Mouse (Mus musculus): ENCODE measurements around the gene Tmprss11g. TPM values are rescaled to one million over a fixed set of nuclear protein-coding genes. Genes with fewer than 3 reads are reported as not detected.

The Tmprss11g gene
- polyA plus RNA-seq (2015; fragmentation: Nextera tagmentation; extraction: Ambion mirVana) = not detected in 2 replicates

DNA sequence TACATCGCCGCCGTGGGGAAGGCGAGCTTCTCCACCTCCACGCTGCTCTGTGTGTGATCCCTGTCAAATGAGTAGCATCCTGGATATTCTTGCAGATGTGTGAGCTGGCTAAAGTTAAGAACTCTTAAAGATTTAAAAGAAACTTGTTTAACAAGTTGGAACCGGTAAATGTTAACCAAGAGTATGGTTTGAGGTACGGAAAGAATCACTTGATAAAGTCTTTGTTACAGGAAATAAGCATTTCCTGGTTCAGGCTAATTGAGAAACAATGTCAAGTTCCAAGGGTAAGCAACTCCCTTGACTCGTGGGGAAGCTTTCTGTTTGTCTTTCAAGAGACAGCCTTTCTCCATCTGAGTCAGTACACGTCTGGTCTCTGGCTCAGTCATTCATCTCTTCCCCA is at the start of gene Tmprss11g:
Gene Tmprss11g (minus strand): TSS at position 101 of the 400 bp plus-strand sequence.
- Histone ChIP-seq H3K27ac (no peak within 1 kb of the TSS), H3K9me3 (no peaks in the 10 kb centered on the region), H3K4me1 (no peaks in the 10 kb centered on the region), H3K9ac (no peak within 1 kb of the TSS), H3K36me3 (no peaks in the 10 kb centered on the region), H3K27me3 (no peaks in the 10 kb centered on the region), H3K4me2 (replicated peaks) (no peak within 1 kb of the TSS), H3K4me3 (no peak within 1 kb of the TSS)
- WGBS = 78% methylated on average over 9 of the region's 9 CpGs
- ATAC-seq (ENCODE audit: low FRiP score, low read depth) = no peak

DNA sequence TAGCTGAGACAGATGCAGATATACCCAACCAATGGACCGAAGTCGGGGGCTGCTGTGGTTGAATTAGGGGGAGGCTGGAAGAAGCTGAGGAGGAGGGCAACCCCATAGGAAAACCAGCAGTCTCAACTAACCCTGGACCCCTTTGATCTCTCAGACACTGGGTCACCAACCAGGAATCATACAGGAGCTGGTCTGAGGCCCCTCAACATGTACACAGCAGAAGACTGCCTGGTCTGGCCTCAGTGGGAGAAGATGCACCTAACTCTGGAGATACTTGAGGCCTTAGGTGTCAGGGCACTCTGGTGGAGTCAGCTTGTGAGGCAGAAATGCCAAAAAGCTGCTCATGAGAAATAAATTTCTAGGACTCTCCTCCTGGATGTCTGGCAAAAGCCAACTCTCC is 28.3 kb upstream of the Tmprss11g start:
- ATAC-seq (ENCODE audit: low FRiP score, low read depth) = no peak
- WGBS = 91% methylated on average over 2 of the region's 2 CpGs

DNA sequence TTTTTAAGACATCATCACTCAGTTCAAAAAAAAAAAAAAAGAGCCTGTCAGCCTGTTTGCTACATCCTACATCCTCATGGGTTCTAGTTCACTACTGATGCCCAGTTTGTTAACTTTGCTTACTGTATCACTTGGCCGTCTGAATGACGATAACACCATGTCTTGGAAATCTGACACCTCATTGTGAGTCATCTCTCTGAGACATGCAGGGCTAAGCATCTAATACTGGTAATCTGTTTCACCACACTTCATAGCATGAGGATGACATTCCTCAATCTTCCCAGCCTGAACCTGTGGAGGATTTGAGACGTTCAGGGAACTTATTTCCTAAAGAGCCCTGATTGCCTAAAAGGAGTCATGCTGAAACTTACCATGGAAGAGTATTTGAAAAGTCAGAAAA is 22.2 kb upstream of the Tmprss11g start:
- Histone ChIP-seq H3K27ac (no peak overlapping the region), H3K27me3 (no peaks in the 10 kb centered on the region), H3K4me2 (replicated peaks) (no peak overlapping the region), H3K36me3 (no peaks in the 10 kb centered on the region), H3K4me1 (no peaks in the 10 kb centered on the region), H3K9ac (no peak overlapping the region), H3K9me3 (no peaks in the 10 kb centered on the region), H3K4me3 (no peak overlapping the region)
- WGBS = 72% methylated on average over 3 of the region's 3 CpGs
- ATAC-seq (ENCODE audit: low FRiP score, low read depth) = no peak

More for the DNA sequence above, 28.3 kb upstream of the Tmprss11g start:
- H3K4me1 ChIP-seq = no peaks in the 10 kb centered on the region
- H3K4me3 ChIP-seq = no peak overlapping the region
- H3K9me3 ChIP-seq = no peaks in the 10 kb centered on the region
- no peaks in the 10 kb centered on the region for H3K27me3 ChIP-seq
- H3K9ac ChIP-seq = no peak overlapping the region
- no peaks in the 10 kb centered on the region for H3K36me3 ChIP-seq
- no peak overlapping the region for H3K27ac ChIP-seq
- no peak overlapping the region for H3K4me2 ChIP-seq (replicated peaks)

DNA sequence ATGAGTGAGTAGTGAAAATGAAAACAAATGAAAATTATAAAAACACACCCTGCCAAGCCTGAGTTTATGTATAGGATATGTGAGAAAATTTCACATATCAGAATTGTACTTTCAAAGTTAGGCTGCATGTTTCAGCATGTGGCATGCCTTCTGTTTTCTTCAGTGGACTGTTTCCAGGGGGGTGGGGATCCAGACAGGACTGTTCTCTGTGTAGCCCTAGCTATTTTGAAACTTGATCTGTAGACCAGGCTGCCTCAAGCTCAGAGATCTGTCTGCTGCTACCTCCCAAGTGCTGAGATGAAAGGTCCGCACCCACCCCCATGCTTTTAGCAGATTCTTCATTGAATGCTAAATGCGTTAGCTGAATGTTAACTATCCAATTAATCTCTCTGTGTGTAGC is 10.3 kb upstream of the Tmprss11g start:
- Histone ChIP-seq H3K9ac (no peak overlapping the region), H3K36me3 (no peaks in the 10 kb centered on the region), H3K4me2 (replicated peaks) (no peak overlapping the region), H3K4me3 (no peak overlapping the region), H3K4me1 (no peaks in the 10 kb centered on the region), H3K27me3 (no peaks in the 10 kb centered on the region), H3K9me3 (no peaks in the 10 kb centered on the region), H3K27ac (no peak overlapping the region)
- no peak for ATAC-seq (ENCODE audit: low FRiP score, low read depth)
- 57% methylated on average over 2 of the region's 2 CpGs for WGBS

DNA sequence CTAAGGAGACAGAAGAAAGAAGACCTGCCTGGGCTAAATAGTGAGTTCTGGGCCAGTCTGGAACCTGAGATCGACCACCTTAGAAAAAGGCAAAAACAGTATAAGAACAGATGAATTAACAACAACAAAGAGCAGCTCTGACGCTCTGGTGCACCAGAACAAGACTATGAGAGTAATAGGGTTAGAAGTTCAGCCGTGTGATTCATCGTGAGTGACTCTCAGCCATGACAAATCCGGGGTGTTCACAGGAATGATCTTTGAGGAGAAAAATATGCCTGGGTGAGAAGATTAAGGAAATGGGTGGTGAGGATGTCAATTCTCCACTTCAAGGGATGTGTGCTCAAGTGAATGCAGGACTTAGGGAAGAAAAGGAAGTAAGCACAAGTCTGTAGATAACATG is 6.9 kb downstream of the Tmprss11g start:
- Histone ChIP-seq H3K36me3 (no peaks in the 10 kb centered on the region), H3K4me2 (replicated peaks) (no peak overlapping the region), H3K9ac (no peak overlapping the region), H3K4me3 (no peak overlapping the region), H3K9me3 (no peaks in the 10 kb centered on the region), H3K4me1 (no peaks in the 10 kb centered on the region), H3K27me3 (no peaks in the 10 kb centered on the region), H3K27ac (no peak overlapping the region)
- ATAC-seq (ENCODE audit: low FRiP score, low read depth) = no peak
- 81% methylated on average over 5 of the region's 5 CpGs for WGBS

DNA sequence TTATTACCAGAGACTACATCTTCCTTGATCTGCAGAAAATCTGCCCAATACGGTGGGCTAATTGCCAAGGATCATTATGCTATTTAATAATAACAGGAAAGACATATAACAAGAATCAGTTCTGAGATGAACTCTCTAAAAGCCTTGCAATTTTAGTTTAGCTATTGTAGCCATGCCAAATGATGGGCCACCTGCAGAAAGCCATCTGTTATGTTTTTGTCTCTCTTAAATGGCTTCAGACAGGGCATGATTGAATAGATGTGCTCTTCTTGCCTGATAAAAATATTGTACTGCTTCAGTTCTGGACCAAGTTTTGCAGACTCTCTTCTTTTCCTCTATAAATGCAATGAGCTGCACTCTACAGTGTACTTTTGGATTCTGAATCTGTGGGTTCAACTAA is 24.9 kb downstream of the Tmprss11g start:
- no peak for ATAC-seq (ENCODE audit: low FRiP score, low read depth)
- H3K4me3 ChIP-seq = no peak overlapping the region
- H3K27ac ChIP-seq = no peak overlapping the region
- no peaks in the 10 kb centered on the region for H3K9me3 ChIP-seq
- H3K4me1 ChIP-seq = no peaks in the 10 kb centered on the region
- H3K27me3 ChIP-seq = no peaks in the 10 kb centered on the region
- no peak overlapping the region for H3K4me2 ChIP-seq (replicated peaks)
- H3K36me3 ChIP-seq = no peaks in the 10 kb centered on the region
- H3K9ac ChIP-seq = no peak overlapping the region
- 65% methylated on average over 1 of the region's 1 CpGs for WGBS

DNA sequence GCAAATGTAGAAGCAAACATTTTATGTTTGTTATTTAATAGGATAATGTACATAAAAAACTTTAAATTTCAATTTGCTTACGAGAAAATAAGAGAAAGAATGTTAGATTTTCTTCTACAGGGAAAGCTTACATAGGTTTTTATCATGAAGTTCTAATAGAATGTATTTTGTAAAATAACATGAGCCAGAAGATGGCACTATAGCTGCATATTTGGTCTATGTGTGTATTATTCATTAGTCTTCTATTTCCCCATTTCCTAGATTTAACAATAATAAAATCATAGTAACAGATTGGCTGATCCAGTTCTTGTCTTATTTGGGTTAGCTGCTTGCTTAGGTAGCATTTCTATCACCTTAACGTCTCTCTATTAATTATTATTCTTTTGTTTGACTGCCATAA is 35.8 kb downstream of the Tmprss11g start:
- no peaks in the 10 kb centered on the region for H3K36me3 ChIP-seq
- no peak overlapping the region for H3K9ac ChIP-seq
- H3K9me3 ChIP-seq = no peaks in the 10 kb centered on the region
- H3K4me1 ChIP-seq = no peaks in the 10 kb centered on the region
- 72% methylated on average over 2 of the region's 2 CpGs for WGBS
- no peak for ATAC-seq (ENCODE audit: low FRiP score, low read depth)
- H3K27ac ChIP-seq = no peak overlapping the region
- H3K4me3 ChIP-seq = no peak overlapping the region
- no peak overlapping the region for H3K4me2 ChIP-seq (replicated peaks)
- no peaks in the 10 kb centered on the region for H3K27me3 ChIP-seq

DNA sequence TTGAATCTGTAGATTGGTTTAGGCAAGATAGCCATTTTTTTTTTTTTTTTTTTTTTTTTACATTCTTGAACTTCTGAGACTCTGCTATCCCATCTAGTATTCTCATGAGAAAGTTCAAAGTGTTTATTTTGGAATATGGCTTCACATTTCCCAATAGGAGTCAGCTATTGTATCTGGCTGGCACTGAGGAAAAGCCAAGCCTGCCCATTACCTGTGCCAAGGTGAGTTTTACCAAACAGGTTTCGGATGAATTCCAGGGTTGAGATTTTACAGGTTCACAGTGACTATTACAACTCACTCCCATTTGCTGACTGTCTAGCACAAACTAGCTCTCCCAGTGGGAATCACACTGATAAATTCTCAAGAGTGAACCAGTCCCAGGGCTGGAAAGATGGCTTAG is 36.4 kb downstream of the Tmprss11g start:
- Histone ChIP-seq H3K36me3 (no peaks in the 10 kb centered on the region), H3K27ac (no peak overlapping the region), H3K4me2 (replicated peaks) (no peak overlapping the region), H3K9ac (no peak overlapping the region), H3K4me1 (no peaks in the 10 kb centered on the region), H3K4me3 (no peak overlapping the region), H3K9me3 (no peaks in the 10 kb centered on the region), H3K27me3 (no peaks in the 10 kb centered on the region)
- no peak for ATAC-seq (ENCODE audit: low FRiP score, low read depth)
- WGBS = 78% methylated on average over 1 of the region's 1 CpGs

DNA sequence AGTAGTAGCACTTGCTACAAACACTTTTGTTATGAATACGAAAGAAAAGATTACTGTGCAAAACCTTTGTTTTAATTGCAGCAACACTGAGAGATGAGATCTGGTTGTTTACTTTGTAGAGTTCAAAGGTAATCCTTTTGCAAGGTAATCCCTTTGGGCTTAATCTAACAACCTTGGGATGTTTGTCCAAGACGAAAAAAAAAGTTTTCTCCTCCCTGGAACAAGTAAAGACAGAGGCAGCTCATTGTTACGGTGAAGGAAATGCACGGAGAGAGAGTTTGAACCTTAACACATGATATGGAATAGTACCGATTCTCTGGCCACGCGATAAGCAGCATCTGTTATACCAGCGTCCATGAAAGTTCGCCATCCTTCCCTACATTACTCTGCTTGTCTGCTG is 44.5 kb downstream of the Tmprss11g start:
- H3K4me2 ChIP-seq (replicated peaks) = no peak overlapping the region
- H3K4me1 ChIP-seq = no peaks in the 10 kb centered on the region
- no peak overlapping the region for H3K9ac ChIP-seq
- 84% methylated on average over 9 of the region's 9 CpGs for WGBS
- ATAC-seq (ENCODE audit: low FRiP score, low read depth) = no peak
- no peak overlapping the region for H3K27ac ChIP-seq
- no peaks in the 10 kb centered on the region for H3K27me3 ChIP-seq
- H3K4me3 ChIP-seq = no peak overlapping the region
- no peaks in the 10 kb centered on the region for H3K36me3 ChIP-seq
- H3K9me3 ChIP-seq = no peaks in the 10 kb centered on the region

DNA sequence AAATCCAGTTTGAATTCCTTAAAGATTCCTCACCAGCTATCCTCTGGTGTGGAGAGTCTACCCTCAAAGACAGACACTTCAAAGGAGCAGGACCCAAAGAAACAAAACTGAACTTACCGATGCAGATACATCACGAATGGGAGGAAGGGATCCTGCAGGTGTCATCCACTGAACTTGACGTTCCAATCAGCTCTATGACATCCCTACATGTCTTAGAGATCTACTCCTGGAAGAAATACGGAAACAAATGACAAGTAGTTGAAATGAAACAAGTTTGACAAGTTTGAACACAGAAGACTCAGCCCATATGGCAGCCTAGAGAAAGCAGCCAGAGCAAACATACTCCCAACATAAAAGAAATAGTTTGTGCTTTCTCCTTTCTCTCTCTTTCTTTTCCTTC is 49.5 kb downstream of the Tmprss11g start, which contains the start of gene Tmprss11a:
Gene Tmprss11a (minus strand): TSS at position 101 of the 400 bp plus-strand sequence.
- no peak for ATAC-seq (ENCODE audit: low FRiP score, low read depth)
- H3K9ac ChIP-seq = no peak within 1 kb of the TSS
- no peaks in the 10 kb centered on the region for H3K9me3 ChIP-seq
- 74% methylated on average over 4 of the region's 4 CpGs for WGBS
- H3K4me3 ChIP-seq = no peak within 1 kb of the TSS
- no peak within 1 kb of the TSS for H3K4me2 ChIP-seq (replicated peaks)
- no peaks in the 10 kb centered on the region for H3K27me3 ChIP-seq
- no peaks in the 10 kb centered on the region for H3K36me3 ChIP-seq
- no peak within 1 kb of the TSS for H3K27ac ChIP-seq
- H3K4me1 ChIP-seq = no peaks in the 10 kb centered on the region

DNA sequence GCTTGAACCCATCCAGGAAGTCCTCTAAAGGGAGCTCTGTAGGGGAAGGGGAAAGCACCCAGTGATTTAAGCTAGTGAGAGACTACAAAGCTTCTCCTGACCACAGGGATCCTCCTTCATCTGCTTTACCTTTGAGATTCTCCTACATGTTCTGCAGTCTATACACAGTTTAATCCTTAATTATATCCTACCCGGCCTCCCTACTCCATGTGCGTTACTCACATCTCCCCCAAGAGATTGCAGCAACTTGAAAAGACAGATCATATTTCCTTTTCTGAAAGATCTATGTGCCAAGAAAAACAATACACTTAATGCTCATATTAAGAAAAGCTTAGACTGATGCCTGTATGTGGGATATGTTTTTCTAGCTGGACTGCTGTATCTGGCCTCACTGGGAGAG is 79.1 kb downstream of the Tmprss11g start:
- Histone ChIP-seq H3K9ac (no peak overlapping the region), H3K4me2 (replicated peaks) (no peak overlapping the region), H3K4me3 (no peak overlapping the region), H3K4me1 (no peaks in the 10 kb centered on the region), H3K9me3 (no peaks in the 10 kb centered on the region), H3K36me3 (no peaks in the 10 kb centered on the region), H3K27me3 (no peaks in the 10 kb centered on the region), H3K27ac (no peak overlapping the region)
- ATAC-seq (ENCODE audit: low FRiP score, low read depth) = no peak
- WGBS = 44% methylated on average over 2 of the region's 2 CpGs

DNA sequence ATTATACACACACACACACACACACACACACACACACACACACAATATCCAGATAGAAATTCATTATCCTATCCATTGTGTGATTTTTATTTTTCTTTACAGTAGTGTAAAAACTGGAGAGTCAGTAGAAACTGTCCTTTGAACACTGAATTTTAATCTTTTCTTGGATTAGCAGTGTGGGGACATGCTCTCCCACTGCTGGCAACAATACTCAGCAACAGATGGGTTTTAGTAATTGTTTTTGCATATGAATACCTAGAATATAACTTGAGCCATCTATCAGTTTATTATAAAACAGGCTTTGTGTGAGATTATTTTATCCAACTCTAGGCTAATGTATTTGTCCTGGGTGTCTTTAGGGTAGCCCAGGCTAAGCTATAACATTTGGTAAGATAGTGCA is 79.9 kb downstream of the Tmprss11g start:
- no peaks in the 10 kb centered on the region for H3K36me3 ChIP-seq
- ATAC-seq (ENCODE audit: low FRiP score, low read depth) = no peak
- H3K9me3 ChIP-seq = no peaks in the 10 kb centered on the region
- no peaks in the 10 kb centered on the region for H3K4me1 ChIP-seq
- H3K27ac ChIP-seq = no peak overlapping the region
- no peaks in the 10 kb centered on the region for H3K27me3 ChIP-seq
- H3K4me3 ChIP-seq = no peak overlapping the region
- H3K4me2 ChIP-seq (replicated peaks) = no peak overlapping the region
- H3K9ac ChIP-seq = no peak overlapping the region
